Mouse (Mus musculus): ENCODE data around the gene Igfbp5. TPM values are rescaled to one million over a fixed set of nuclear protein-coding genes. Genes with fewer than 3 reads are reported as not detected.

Gene Igfbp5
- polyA plus RNA-seq, 1 experiment: 82.6 TPM

- Histone ChIP-seq H3K4me1 (ENCODE audit: control insufficient read depth, insufficient read depth, insufficient read length, low read length) (no peaks in the 10 kb centered on the region), H3K27ac (replicated peaks; ENCODE audit: low read depth, low read length) (no peak overlapping the region), H3K4me3 (ENCODE audit: insufficient read depth, low read depth, low read length) (no peak overlapping the region)
Observed at GRCm38 (mm10) chr1:72860502-72860901, 14.2 kb downstream of the Igfbp5 start.

- no peaks in the 10 kb centered on the region for H3K4me1 ChIP-seq (ENCODE audit: control insufficient read depth, insufficient read depth, insufficient read length, low read length)
- H3K4me3 ChIP-seq (ENCODE audit: insufficient read depth, low read depth, low read length): no peak overlapping the region
- no peak overlapping the region for H3K27ac ChIP-seq (replicated peaks; ENCODE audit: low read depth, low read length)
Observed at GRCm38 (mm10) chr1:72859963-72860362, 14.7 kb downstream of the Igfbp5 start.

DNA sequence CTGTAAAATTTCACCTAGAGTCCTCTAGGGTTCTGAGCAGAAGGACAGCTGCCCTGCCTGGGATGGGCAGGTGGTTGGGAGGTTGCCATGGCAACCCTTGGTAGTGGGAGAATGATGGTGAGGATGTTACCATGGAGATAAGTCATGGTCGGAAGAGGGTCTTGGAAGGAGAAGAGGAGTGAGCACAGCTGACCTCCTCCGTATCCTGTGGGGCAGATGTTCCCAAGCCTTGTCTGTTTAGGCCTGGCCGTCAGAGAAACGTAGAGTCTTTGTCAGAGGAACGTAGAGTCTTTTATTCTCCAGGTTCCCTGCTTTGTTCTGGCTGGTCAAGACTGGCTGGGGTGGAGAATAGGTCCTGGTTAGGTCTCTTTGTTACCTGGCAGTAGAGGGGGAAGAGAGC is 15.8 kb downstream of the Igfbp5 start:
- no peak overlapping the region for H3K27ac ChIP-seq (replicated peaks; ENCODE audit: low read depth, low read length)
- H3K4me1 ChIP-seq (ENCODE audit: control insufficient read depth, insufficient read depth, insufficient read length, low read length): no peaks in the 10 kb centered on the region
- H3K4me3 ChIP-seq (ENCODE audit: insufficient read depth, low read depth, low read length): no peak overlapping the region

- Histone ChIP-seq H3K4me1 (ENCODE audit: control insufficient read depth, insufficient read depth, insufficient read length, low read length) (no peaks in the 10 kb centered on the region), H3K4me3 (ENCODE audit: insufficient read depth, low read depth, low read length) (no peak overlapping the region), H3K27ac (replicated peaks; ENCODE audit: low read depth, low read length) (no peak overlapping the region)
Observed at GRCm38 (mm10) chr1:72858286-72858685, 16.4 kb downstream of the Igfbp5 start.

GRCm38 (mm10) chr1:72857631-72858030 is 17.1 kb downstream of the Igfbp5 start:
- H3K4me3 ChIP-seq (ENCODE audit: insufficient read depth, low read depth, low read length): no peak overlapping the region
- H3K4me1 ChIP-seq (ENCODE audit: control insufficient read depth, insufficient read depth, insufficient read length, low read length): no peaks in the 10 kb centered on the region
- no peak overlapping the region for H3K27ac ChIP-seq (replicated peaks; ENCODE audit: low read depth, low read length)

DNA sequence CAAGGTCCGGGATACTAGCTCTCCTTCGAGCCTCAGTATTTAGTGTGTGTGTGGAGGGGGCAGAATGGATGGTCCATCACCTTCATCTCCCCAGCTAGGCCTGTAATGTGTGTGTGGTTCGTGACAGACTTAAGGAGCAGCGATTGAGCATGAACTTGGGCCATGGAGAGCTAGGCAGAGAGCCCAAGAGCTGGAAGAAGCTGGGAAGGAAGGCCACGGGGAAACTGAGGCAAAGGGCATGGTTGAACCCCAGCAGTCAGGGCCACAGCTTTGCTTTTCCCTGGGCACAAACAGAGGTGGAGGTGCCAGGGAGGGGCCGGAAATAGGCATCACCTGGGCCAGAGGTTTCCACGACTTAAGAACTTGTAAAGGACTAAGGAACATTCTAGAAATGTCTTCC is 17.5 kb downstream of the Igfbp5 start:
- H3K4me1 ChIP-seq (ENCODE audit: control insufficient read depth, insufficient read depth, insufficient read length, low read length): no peaks in the 10 kb centered on the region
- no peak overlapping the region for H3K4me3 ChIP-seq (ENCODE audit: insufficient read depth, low read depth, low read length)
- no peak overlapping the region for H3K27ac ChIP-seq (replicated peaks; ENCODE audit: low read depth, low read length)

- Histone ChIP-seq H3K27ac (replicated peaks; ENCODE audit: low read depth, low read length) (no peak overlapping the region), H3K4me3 (ENCODE audit: insufficient read depth, low read depth, low read length) (no peak overlapping the region), H3K4me1 (ENCODE audit: control insufficient read depth, insufficient read depth, insufficient read length, low read length) (no peaks in the 10 kb centered on the region)
Observed at GRCm38 (mm10) chr1:72856209-72856909, 18.3 kb downstream of the Igfbp5 start.

DNA sequence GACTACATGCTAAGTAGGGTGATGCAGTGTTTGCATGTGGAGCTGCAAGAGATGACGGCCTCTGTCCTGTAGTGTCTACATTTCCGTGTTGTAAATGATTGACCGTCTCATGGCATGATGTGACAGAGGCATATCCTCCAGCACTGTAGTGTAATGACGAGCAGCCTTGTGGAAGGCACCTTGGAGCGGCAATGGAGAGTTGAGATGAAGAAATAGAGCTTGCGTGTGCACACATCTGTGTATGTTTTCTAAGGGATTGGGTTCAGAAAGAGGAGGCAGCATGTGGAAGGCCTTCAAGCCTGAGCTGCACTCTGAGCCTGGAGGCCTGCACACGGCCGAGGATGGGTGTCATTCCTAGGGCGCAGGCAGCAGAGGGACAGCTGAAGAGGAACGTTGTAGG is 19.0 kb downstream of the Igfbp5 start:
- Histone ChIP-seq H3K4me1 (ENCODE audit: control insufficient read depth, insufficient read depth, insufficient read length, low read length) (no peaks in the 10 kb centered on the region), H3K4me3 (ENCODE audit: insufficient read depth, low read depth, low read length) (no peak overlapping the region), H3K27ac (replicated peaks; ENCODE audit: low read depth, low read length) (no peak overlapping the region)

DNA sequence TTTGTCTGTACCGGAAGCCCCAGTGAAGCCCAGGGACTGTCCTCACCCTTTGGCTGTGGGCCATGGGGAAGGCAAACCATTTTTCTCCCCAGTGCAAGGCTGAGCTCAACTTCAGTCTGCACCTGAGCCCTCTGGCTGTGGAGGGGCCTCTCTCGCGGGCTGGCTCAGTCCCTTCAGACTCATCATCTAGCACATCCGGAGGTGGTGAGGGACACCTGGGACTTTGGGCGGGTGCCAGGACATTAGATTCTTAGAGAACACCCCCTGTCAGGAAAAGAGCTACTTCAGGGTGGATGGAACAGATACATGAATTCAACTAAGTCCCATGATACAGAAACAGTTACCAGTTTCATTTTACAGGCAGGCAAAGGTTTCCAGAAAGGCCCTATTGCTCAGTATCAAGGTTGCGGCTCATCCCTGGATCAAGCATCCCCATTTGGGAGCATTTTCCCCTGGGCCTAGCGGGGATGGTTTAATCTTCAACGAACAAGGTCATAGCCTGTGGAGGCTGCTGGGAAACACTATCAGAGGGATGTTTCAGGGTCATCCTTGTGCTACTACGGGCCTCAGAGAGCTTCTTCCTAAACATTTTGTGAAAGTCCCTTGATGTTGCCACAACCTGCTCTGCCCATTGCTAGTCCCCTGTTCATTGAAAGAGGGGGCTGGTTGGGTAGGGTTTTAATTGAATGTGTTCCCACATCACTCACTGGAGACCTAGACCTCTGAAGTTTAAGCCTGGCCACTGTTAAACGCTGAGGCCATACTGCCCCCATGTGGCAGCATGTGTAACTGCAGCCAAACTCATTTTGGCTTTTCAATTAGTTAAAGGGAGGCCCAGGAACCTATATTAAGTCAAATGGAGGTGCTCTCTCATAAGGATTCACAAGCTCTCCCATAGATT is 20.1 kb downstream of the Igfbp5 start:
- Histone ChIP-seq H3K4me1 (ENCODE audit: control insufficient read depth, insufficient read depth, insufficient read length, low read length) (no peaks in the 10 kb centered on the region), H3K27ac (replicated peaks; ENCODE audit: low read depth, low read length) (no peak overlapping the region), H3K4me3 (ENCODE audit: insufficient read depth, low read depth, low read length) (no peak overlapping the region)

GRCm38 (mm10) chr1:72853759-72854158 is 20.9 kb downstream of the Igfbp5 start:
- no peaks in the 10 kb centered on the region for H3K4me1 ChIP-seq (ENCODE audit: control insufficient read depth, insufficient read depth, insufficient read length, low read length)
- H3K27ac ChIP-seq (replicated peaks; ENCODE audit: low read depth, low read length): no peak overlapping the region
- no peak overlapping the region for H3K4me3 ChIP-seq (ENCODE audit: insufficient read depth, low read depth, low read length)

DNA sequence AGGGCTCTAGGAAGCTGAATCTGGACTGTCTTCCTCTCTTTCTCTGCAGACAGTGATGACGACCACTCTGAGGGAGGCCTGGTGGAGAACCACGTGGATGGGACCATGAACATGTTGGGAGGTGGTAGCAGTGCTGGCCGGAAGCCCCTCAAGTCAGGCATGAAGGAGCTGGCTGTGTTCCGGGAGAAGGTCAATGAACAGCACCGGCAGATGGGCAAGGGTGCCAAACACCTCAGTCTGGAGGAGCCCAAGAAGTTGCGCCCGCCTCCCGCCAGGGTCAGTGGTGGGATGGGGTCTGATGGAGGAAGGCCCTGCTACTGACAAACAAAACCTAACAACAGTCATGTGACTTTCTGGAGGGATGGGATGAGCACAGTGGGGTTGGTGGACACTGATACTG is 25.6 kb downstream of the Igfbp5 start:
- no peaks in the 10 kb centered on the region for H3K4me1 ChIP-seq (ENCODE audit: control insufficient read depth, insufficient read depth, insufficient read length, low read length)
- H3K4me3 ChIP-seq (ENCODE audit: insufficient read depth, low read depth, low read length): no peak overlapping the region
- H3K27ac ChIP-seq (replicated peaks; ENCODE audit: low read depth, low read length): no peak overlapping the region

- H3K4me3 ChIP-seq (ENCODE audit: insufficient read depth, low read depth, low read length): no peak overlapping the region
- no peaks in the 10 kb centered on the region for H3K4me1 ChIP-seq (ENCODE audit: control insufficient read depth, insufficient read depth, insufficient read length, low read length)
Observed at GRCm38 (mm10) chr1:72847849-72848380, 26.8 kb downstream of the Igfbp5 start.

GRCm38 (mm10) chr1:72844675-72845074 is 30.0 kb downstream of the Igfbp5 start:
- H3K4me3 ChIP-seq (ENCODE audit: insufficient read depth, low read depth, low read length): no peak overlapping the region
- no peaks in the 10 kb centered on the region for H3K4me1 ChIP-seq (ENCODE audit: control insufficient read depth, insufficient read depth, insufficient read length, low read length)
- H3K27ac ChIP-seq (replicated peaks; ENCODE audit: low read depth, low read length): no peak overlapping the region

More at GRCm38 (mm10) chr1:72847849-72848380, 26.8 kb downstream of the Igfbp5 start:
- H3K27ac ChIP-seq (replicated peaks; ENCODE audit: low read depth, low read length): no peak overlapping the region

GRCm38 (mm10) chr1:72842666-72843459 is 31.8 kb downstream of the Igfbp5 start:
- H3K4me1 ChIP-seq (ENCODE audit: control insufficient read depth, insufficient read depth, insufficient read length, low read length): no peaks in the 10 kb centered on the region
- no peak overlapping the region for H3K4me3 ChIP-seq (ENCODE audit: insufficient read depth, low read depth, low read length)
- H3K27ac ChIP-seq (replicated peaks; ENCODE audit: low read depth, low read length): no peak overlapping the region

DNA sequence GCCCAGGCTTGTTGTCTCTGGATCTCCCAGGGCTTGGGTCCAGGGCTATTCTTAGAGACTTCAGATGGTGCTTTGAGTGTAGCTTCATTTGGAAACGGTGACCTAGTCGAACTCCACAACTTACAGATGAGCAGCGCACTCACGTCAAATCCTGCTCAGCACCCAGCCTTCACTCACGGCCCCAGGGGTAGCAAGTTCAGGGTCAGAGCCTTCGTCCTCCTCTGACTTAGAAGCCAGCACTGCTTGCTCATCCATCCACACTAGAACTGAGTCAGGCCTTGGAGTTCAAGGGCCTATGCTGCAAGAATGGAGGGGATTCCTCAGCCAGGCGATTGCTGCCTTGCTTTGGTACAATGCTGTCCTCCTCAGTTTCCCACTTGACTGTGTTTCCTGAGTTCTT is 34.9 kb downstream of the Igfbp5 start:
- H3K4me3 ChIP-seq (ENCODE audit: insufficient read depth, low read depth, low read length): no peak overlapping the region
- H3K4me1 ChIP-seq (ENCODE audit: control insufficient read depth, insufficient read depth, insufficient read length, low read length): no peaks in the 10 kb centered on the region
- H3K27ac ChIP-seq (replicated peaks; ENCODE audit: low read depth, low read length): no peak overlapping the region

Measured in brown adipose tissue, adult 24 weeks (tissue).